ENCODE assay signal across 8 mouse cellular contexts in the genomic region with DNA sequence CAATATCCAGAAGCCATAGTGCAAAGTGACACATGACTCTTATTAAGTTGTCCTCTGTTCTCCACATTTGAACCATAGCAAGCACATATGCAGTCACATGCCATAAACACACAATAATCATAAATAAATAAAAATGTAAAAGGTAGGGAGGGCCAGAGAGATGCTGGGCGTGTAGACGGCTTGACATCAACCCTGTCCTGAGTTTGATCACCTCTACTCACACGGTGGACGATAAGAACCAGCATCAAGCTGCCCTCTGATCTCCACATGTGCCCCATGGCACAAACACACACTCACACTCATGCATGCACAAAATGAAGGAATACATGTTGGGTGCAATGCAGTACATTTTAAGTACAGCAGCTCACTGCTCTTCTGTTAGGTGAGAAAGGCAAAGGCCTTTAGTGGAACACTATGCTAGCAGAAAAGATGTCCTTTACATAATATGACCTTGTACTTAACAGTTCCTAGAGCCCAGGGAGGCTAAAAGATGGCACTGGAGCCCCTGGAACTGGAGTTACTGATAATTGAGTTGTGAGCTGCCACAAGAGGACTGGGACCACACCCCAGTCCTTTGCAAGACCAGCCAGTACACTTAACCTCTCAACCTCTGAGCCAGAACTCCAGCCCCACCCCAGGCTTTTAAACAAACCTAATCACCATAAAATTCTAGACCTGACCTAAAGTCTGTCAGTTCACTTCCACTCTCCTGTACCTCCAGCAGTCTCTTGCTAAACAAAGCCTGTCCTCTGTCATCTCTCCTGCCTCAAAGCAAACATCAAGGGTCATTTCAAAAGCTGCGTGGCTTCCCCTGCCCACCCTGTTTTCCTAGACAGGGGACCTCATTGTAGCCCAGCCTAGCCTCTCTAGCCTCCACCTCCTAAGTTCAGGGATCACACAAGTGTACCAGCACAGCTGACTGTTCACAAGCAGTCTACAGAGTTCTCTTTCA. TPM values are rescaled to one million over a fixed set of nuclear protein-coding genes. Genes with fewer than 3 reads are reported as not detected.
DNase-seq lines count a peak whose midpoint lies in the region; ATAC-seq and TF ChIP-seq lines count a peak whose summit lies in the region.

No protein-coding gene starts in this region.

- H3K36me3 ChIP-seq in ES-E14 (ENCODE audit: control insufficient read depth, insufficient read depth, low read length, poor library complexity, severe bottlenecking): no peaks in the 10 kb centered on the region
- H3K36me3 ChIP-seq in heart, embryonic 11.5 days (ENCODE audit: control insufficient read depth, insufficient read depth, low read length): no peaks in the 10 kb centered on the region
- no peaks in the 10 kb centered on the region for H3K36me3 ChIP-seq in lung, embryonic 16.5 days (ENCODE audit: control insufficient read depth, insufficient read depth, low read length)
- no peaks in the 10 kb centered on the region for H3K36me3 ChIP-seq in midbrain, embryonic 14.5 days (ENCODE audit: control insufficient read depth, insufficient read depth, low read length)

- in situ Hi-C loops in ES-E14 (cut with MboI; ENCODE audit: low sequenced_read_pairs in 2 of 2, unreplicated experiment in 2 of 2): no loop called here

- no peaks in the 10 kb centered on the region for H3K9me3 ChIP-seq in ES-E14 (ENCODE audit: control insufficient read depth, insufficient read depth, low read depth, low read length)
- no peaks in the 10 kb centered on the region for H3K9me3 ChIP-seq in heart, embryonic 11.5 days (replicated peaks; ENCODE audit: control insufficient read depth, low read length)
- H3K9me3 ChIP-seq in lung, embryonic 16.5 days (ENCODE audit: control insufficient read depth, low read length): no peaks in the 10 kb centered on the region
- H3K9me3 ChIP-seq in midbrain, embryonic 14.5 days (ENCODE audit: control insufficient read depth, low read length): no peaks in the 10 kb centered on the region

- peak overlapping the region; percentile 4 to 32; a peak in 2 of 4 replicates for H3K4me3 ChIP-seq in ES-E14 (ENCODE audit: insufficient read depth in 1 of 2, low read depth in 1 of 2, low read length in 2 of 2, poor library complexity in 1 of 2, severe bottlenecking in 1 of 2)
- no peak overlapping the region for H3K4me3 ChIP-seq in heart, embryonic 11.5 days (ENCODE audit: low read depth, low read length)
- no peak overlapping the region for H3K4me3 ChIP-seq in lung, embryonic 16.5 days (ENCODE audit: low read length)
- H3K4me3 ChIP-seq in midbrain, embryonic 14.5 days (replicated peaks; ENCODE audit: low read depth, low read length): no peak overlapping the region

- 42% methylated on average over 5 of the region's 5 CpGs for WGBS in heart, embryonic 11.5 days (ENCODE audit: insufficient replicate concordance)
- 51% methylated on average over 5 of the region's 5 CpGs for WGBS in lung, embryonic 16.5 days
- WGBS in midbrain, embryonic 14.5 days: 57% methylated on average over 5 of the region's 5 CpGs

- DNase-seq in 416B (ENCODE audit: low read depth) (peak; percentile 59), ES-E14 (ENCODE audit: low read depth, low spot score) (peak; percentile 75)
- DNase-seq in layer of hippocampus, adult 9-11 months: no peak
- DNase-seq in midbrain, embryonic 14.5 days: no peak

- peak overlapping the region; percentile 34 for H3K4me2 ChIP-seq in heart, embryonic 11.5 days
- H3K4me2 ChIP-seq in lung, embryonic 16.5 days (ENCODE audit: low read depth, low read length): no peak overlapping the region
- H3K4me2 ChIP-seq in midbrain, embryonic 14.5 days (ENCODE audit: low read length): no peak overlapping the region

- H3K27ac ChIP-seq in ES-E14 (ENCODE audit: insufficient read depth, low read depth, low read length, poor library complexity, severe bottlenecking): peak overlapping the region; percentile 76; the same call in 1 of the 2 replicates
- peak overlapping the region; percentile 58 for H3K27ac ChIP-seq in heart, embryonic 11.5 days (ENCODE audit: low read depth, low read length)
- no peak overlapping the region; the same call in 1 of the 2 replicates for H3K27ac ChIP-seq in lung, embryonic 16.5 days (ENCODE audit: low read length)
- no peak overlapping the region for H3K27ac ChIP-seq in midbrain, embryonic 14.5 days (replicated peaks; ENCODE audit: low read depth, low read length)

- peaks cover 7 to 15% of the 10 kb centered on the region in 2 experiments for H3K4me1 ChIP-seq in ES-E14 (ENCODE audit: control insufficient read depth in 2 of 2, insufficient read depth in 2 of 2, low read length in 2 of 2, poor library complexity in 1 of 2)
- peaks cover 34% of the 10 kb centered on the region for H3K4me1 ChIP-seq in heart, embryonic 11.5 days (ENCODE audit: control insufficient read depth, insufficient read depth, low read length)
- H3K4me1 ChIP-seq in lung, embryonic 16.5 days (replicated peaks; ENCODE audit: control insufficient read depth, insufficient read depth, low read length): peaks cover 24% of the 10 kb centered on the region
- H3K4me1 ChIP-seq in midbrain, embryonic 14.5 days (ENCODE audit: control insufficient read depth, insufficient read depth, low read length): peaks cover 10% of the 10 kb centered on the region; the same call in 1 of the 2 replicates

- H3K27me3 ChIP-seq in heart, embryonic 11.5 days (ENCODE audit: control insufficient read depth, insufficient read depth, low read length): no peaks in the 10 kb centered on the region
- no peaks in the 10 kb centered on the region for H3K27me3 ChIP-seq in lung, embryonic 16.5 days (ENCODE audit: control insufficient read depth, insufficient read depth, low read depth, low read length)
- no peaks in the 10 kb centered on the region for H3K27me3 ChIP-seq in midbrain, embryonic 14.5 days (ENCODE audit: control insufficient read depth, insufficient read depth, low read length)

- H3K9ac ChIP-seq in ES-E14 (ENCODE audit: insufficient read depth, low read depth, low read length, poor library complexity, severe bottlenecking): no peak overlapping the region
- H3K9ac ChIP-seq in heart, embryonic 11.5 days (ENCODE audit: low read depth, low read length): no peak overlapping the region
- no peak overlapping the region for H3K9ac ChIP-seq in lung, embryonic 16.5 days (ENCODE audit: low read length)
- no peak overlapping the region for H3K9ac ChIP-seq in midbrain, embryonic 14.5 days (replicated peaks; ENCODE audit: low read length)

- no peak for ATAC-seq in heart, embryonic 11.5 days (replicated peaks; ENCODE audit: insufficient number of reproducible peaks, low FRiP score, low TSS enrichment)
- 0 out of 2 replicates have a peak, but pooled peaks have one; percentile 31 for ATAC-seq in lung, embryonic 16.5 days (ENCODE audit: low read depth)
- no peak for ATAC-seq in midbrain, embryonic 14.5 days (ENCODE audit: low FRiP score, low TSS enrichment)
- no peak for ATAC-seq in cerebellum, adult (ENCODE audit: insufficient number of reproducible peaks, low FRiP score, low TSS enrichment)
- no peak for ATAC-seq in CD4-positive, CD25-positive, alpha-beta regulatory T cell, adult 4 months

TF ChIP-seq in ES-E14, 5 proteins besides CTCF, POLR2A, EP300 and RAD21:
- TF ChIP-seq CHD2 (IDR thresholded peaks at IDR 0.05; ENCODE audit: low read depth, low read length) (no peak), ZC3H11A (IDR thresholded peaks at IDR 0.05; ENCODE audit: borderline replicate concordance, low read depth, low read length) (no peak), MAFK (IDR thresholded peaks at IDR 0.05; ENCODE audit: insufficient read depth, low read depth, low read length) (no peak), ZNF384 (IDR thresholded peaks at IDR 0.05; ENCODE audit: low read depth, low read length) (no peak)

RNA-seq across cellular contexts. Expression of gene Raf1, which starts 25.7 kb away (rescaled TPM):
- 128 and 140 TPM in 2 replicates for total RNA-seq in ES-E14 (2012; rRNA removed)
- polyA plus RNA-seq in heart, embryonic 11.5 days (2014; fragmentation: Nextera tagmentation; extraction: Ambion mirVana): 96.3 and 107 TPM in 2 replicates
- 80.8 and 86.3 TPM in 2 replicates for polyA plus RNA-seq in lung, embryonic 16.5 days (2015; fragmentation: Nextera tagmentation; extraction: Ambion mirVana)
- polyA plus RNA-seq in midbrain, embryonic 14.5 days (2014; fragmentation: Nextera tagmentation; extraction: Ambion mirVana): 148 and 179 TPM in 2 replicates
- polyA plus RNA-seq in CD4-positive, CD25-positive, alpha-beta regulatory T cell, adult 4 months (2017; shearing (Covaris generic)): 10 to 100 TPM; 46.4 to 51.6 TPM

RNA-seq across cellular contexts. Expression of gene Mkrn2, which starts 49.0 kb away (rescaled TPM):
- 17.8 and 22.0 TPM in 2 replicates for total RNA-seq in ES-E14 (2012; rRNA removed)
- polyA plus RNA-seq in heart, embryonic 11.5 days (2014; fragmentation: Nextera tagmentation; extraction: Ambion mirVana): 19.1 and 24.0 TPM in 2 replicates
- 27.1 and 32.5 TPM in 2 replicates for polyA plus RNA-seq in lung, embryonic 16.5 days (2015; fragmentation: Nextera tagmentation; extraction: Ambion mirVana)
- 27.8 and 34.9 TPM in 2 replicates for polyA plus RNA-seq in midbrain, embryonic 14.5 days (2014; fragmentation: Nextera tagmentation; extraction: Ambion mirVana)
- polyA plus RNA-seq in CD4-positive, CD25-positive, alpha-beta regulatory T cell, adult 4 months (2017; shearing (Covaris generic)): 10 to 100 TPM; 42.2 to 45.6 TPM

RNA-seq across cellular contexts. Expression of gene Mkrn2os, which starts 58.4 kb away (rescaled TPM):
- 0.22 TPM in 1 of 2 replicates, not detected in the other for total RNA-seq in ES-E14 (2012; rRNA removed)
- 0.08 and 0.21 TPM in 2 replicates for polyA plus RNA-seq in heart, embryonic 11.5 days (2014; fragmentation: Nextera tagmentation; extraction: Ambion mirVana)
- polyA plus RNA-seq in lung, embryonic 16.5 days (2015; fragmentation: Nextera tagmentation; extraction: Ambion mirVana): 0.58 and 0.63 TPM in 2 replicates
- polyA plus RNA-seq in midbrain, embryonic 14.5 days (2014; fragmentation: Nextera tagmentation; extraction: Ambion mirVana): 0.20 and 0.34 TPM in 2 replicates
- polyA plus RNA-seq in CD4-positive, CD25-positive, alpha-beta regulatory T cell, adult 4 months (2017; shearing (Covaris generic)): under 1 TPM in 1 of 2 experiments, not detected in 1; 0.70 TPM

Comparison
In these comparisons a context has a peak if more than half of its experiments do, and no peak if none do; other contexts are left out.
1. DNase-seq: peak in 416B (single experiment) and ES-E14 (single experiment); none in layer of hippocampus, adult 9-11 months (single experiment) and midbrain, embryonic 14.5 days (single experiment).
2. H3K27ac ChIP-seq: peak in ES-E14 (single experiment) and heart, embryonic 11.5 days (single experiment); none in lung, embryonic 16.5 days (single experiment) and midbrain, embryonic 14.5 days (single experiment).
3. H3K4me3 ChIP-seq: peak in ES-E14 (2 of 2); none in heart, embryonic 11.5 days (single experiment), lung, embryonic 16.5 days (single experiment) and midbrain, embryonic 14.5 days (single experiment).